Mouse (Mus musculus) frontal cortex, adult (tissue): Measurements from ENCODE around the gene Tns2.

Experiments used
- ATAC-seq: cut with Nextera tagmentation; 2 replicates; pipeline ENCODE4 v1.9.2; 2017; ENCODE audit warnings: mild to moderate bottlenecking, moderate library complexity, mixed read lengths; ENCODE audit not compliant: low TSS enrichment

The Tns2 gene

DNA sequence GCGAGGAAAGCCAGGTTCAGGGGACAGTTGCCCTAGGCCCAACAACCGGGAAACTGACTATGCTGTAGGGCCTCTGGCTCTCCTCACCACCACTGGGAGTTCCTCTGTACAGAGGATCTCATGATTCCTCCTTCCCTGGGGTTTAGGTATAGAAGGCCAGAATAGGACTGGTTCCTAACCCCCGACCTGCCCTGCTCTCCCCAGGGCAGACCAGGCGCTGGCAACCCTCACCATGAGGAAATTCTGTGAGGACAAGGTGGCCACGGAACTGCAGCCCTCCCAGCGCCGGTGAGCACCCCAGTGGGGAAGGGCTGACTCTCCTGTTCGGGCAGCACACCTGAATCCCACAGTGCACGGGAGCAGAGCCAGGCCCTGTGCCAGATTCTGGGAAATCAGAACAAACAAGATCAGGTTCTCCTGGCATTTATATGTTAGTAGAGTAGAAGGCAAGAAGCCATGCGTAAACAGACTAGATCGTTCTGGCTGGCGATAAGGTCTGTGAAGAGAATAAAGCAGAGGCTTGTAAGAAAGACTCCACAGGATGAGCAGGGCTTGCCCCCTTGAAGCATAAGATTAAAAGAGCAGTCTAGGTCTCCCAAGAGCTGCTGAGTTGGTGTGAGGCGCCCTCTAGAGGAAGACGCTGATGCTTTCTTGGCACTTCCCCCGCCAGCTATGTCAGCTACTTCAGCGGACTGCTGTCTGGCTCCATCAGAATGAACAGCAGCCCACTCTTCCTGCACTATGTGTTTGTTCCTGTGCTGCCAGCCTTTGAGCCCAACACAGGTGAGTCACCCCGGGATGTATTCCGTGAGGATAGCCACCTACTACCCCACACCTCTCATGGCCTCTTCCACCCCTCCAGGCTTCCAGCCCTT is 8.7 kb downstream of the Tns2 start:
- peak; percentile 50 for ATAC-seq

DNA sequence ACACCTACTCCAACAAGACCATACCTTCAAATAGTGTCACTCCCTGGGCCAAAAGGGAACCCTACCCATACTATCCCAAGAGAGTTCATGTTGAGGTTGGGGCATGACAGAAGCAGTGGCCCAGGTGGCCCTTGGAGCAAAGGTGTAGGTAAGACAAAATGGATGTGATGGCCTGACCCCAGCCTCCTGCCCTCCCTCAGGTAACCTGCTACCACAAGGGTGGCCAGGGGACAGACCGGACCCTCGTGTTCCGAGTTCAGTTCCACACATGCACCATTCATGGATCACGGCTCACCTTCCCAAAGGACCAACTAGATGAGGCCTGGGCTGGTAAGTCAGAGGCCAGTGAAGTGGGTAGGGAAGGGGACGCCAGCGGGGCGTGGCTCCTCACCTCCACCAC is 10.1 kb downstream of the Tns2 start:
- no peak for ATAC-seq

DNA sequence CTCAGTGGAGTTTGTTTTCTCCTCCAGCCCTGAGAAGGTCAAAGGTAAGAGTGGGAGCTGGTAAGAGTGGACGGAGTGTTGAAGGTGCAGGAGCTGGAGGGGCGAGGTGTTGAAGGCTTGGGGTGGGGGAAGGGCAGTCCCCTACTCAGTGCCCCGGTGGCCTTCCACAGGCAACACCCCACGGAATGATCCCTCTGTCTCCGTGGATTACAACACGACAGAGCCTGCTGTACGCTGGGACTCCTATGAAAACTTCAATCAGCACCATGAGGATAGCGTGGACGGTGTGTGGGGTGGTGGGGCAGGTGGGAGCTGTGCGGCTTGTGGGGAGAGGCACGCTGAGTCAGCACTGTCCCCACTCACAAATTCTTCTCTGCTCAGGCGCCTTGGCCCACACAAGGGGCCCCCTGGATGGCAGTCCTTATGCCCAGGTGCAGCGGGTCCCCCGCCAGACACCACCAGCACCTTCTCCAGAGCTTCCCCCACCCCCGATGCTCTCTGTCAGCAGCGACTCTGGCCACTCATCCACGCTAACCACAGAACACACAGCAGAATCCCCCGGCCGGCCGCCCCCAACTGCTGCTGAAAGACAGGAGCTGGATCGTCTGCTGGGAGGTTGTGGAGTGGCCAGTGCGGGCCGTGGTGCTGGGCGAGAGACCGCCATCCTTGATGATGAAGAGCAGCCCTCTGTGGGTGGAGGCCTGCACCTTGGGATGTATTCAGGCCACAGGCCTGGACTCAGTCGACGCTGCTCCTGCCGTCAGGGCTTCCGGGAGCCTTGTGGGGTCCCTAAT is 10.7 kb downstream of the Tns2 start:
- no peak for ATAC-seq

DNA sequence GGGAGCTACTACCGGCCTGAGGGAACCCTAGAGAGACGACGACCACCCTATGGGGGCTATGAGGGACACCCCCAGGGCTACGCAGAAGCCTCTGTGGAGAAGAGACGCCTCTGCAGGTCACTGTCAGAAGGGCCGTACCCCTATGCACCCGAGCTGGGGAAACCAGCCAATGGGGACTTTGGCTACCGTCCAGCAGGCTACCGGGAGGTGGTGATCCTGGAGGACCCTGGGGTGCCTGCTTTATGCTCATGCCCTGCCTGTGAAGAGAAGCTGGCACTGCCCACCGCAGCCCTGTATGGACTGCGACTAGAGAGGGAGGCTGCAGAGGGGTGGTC is 11.2 kb downstream of the Tns2 start:
- no peak for ATAC-seq

DNA sequence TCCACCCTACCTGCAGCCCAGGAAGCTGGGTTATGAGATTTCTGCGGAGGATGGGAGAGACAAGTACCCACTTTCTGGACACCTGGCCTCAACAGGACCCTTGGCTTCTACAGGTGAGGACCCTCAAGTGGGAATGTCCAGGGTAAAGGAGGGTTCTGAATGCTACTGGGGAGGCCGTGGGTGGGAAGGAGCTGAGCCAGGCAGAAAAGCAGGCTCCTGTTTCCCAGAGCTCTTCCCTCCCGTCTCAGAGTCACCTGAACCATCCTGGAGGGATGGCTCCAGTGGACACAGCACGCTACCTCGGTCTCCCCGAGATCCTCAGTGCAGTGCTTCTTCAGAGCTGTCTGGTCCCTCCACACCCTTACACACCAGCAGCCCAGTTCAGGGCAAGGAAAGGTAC is 12.0 kb downstream of the Tns2 start:
- no peak for ATAC-seq

DNA sequence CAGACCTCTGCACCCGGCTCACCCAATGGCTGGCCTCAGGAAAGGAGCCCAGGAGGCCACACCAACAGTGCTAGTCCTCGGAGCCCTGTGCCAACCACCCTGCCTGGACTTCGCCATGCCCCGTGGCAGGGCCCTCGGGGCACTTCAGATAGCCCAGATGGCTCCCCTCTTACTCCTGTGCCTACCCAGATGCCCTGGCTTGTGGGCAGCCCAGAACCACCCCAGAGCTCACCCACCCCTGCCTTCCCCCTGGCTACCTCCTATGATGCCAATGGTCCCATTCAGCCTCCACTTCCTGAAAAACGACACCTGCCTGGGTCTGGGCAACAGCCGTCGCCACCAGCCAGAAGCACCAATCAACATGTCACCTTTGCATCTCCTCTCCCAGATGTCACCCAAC is 12.6 kb downstream of the Tns2 start:
- ATAC-seq, result no peak

DNA sequence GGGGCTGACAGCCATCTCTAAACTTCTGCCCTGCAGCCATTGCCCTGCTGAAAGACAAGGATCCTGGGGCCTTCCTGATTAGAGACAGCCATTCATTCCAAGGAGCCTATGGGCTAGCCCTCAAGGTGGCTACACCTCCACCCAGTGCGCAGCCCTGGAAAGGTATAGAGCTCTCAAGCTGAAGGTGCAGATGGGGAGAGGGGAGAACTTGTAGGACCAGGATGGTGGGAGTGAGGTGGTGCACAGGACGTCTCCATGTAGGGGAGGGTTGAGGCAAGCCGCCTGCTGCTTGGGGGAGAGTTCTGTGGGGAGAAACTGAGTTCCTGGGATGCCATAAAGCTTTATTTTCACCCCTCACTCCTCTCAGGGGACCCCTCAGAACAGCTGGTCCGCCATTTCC is 13.5 kb downstream of the Tns2 start:
- no peak for ATAC-seq

DNA sequence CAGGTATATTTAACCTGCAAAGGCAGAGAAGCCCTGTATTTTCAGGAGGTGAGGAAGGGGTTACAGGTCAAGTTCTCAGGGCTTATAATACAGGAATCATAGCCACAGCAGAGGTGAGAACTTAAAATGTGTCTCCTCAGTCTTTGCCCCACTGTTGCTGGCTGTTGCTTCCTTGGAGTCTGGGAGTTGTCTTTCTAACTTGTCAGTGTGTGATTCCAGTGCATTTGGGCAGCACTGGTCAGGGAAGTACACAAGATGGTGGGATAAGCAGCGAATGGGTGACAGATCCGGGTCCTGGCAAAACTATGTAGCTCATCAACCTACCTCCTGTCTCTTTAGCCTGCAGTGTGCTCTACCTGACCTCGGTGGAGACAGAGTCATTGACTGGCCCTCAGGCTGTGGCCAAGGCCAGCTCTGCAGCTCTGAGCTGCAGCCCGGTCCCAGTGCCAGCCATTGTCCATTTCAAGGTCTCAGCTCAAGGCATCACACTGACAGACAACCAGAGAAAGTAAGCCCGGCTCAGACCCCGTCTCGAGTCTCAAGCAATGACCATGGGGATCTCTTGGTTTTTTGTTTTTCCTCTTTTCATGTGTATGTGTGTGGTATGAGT is 14.5 kb downstream of the Tns2 start:
- ATAC-seq, result no peak

DNA sequence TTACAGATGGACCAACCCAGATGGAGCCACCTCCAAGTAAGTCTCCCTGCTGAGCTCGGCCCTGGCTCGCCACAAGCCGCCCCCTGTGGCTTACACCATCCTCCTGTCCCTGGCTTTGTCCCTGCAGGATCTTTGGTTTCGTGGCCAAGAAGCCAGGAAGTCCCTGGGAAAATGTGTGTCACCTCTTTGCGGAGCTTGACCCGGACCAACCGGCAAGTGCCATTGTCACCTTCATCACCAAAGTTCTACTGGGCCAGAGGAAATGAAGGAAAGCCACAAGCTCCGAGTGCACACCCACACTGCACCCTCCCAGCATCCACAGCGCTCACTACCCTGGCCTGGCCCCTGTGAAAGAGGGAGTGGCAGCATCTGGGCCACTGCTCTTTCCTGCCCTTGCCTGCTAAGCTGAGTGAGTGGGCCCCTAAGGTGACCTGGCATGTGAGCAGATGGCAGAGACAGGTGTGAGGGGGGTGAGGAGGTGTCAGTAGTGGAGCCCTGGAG is 15.6 kb downstream of the Tns2 start:
- no peak for ATAC-seq

DNA sequence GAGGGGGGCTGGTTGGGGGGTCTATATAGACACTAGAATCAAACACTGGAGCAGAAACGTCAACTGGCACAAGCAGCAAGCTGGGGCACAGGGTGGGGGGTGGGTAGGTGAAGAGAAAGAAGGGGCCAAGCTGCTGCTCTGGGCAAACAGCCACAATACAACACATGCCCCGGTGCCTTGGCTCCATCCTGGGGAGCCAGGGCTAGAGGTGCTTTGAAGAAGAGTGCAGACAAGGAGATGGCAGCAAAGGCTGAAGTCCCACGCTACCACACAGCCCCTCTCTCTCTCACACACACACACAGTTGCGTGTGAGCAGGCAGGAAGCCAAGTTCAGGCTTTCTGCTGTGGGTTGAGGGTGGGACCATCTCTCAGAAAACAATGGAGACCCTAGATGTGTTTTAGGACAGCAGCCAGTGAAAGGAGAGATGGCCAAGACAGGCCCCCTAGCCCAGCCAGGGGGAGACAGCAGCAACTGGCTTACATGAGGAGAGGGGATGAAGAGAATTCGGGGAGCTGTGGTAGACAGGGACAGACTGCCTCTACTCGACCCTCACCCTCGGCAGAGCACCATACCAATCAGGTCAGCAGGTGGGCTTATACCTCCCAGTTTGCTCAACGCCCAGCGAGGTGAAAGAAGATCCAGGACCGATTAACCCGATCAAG is 16.7 kb downstream of the Tns2 start:
- ATAC-seq, result no peak

DNA sequence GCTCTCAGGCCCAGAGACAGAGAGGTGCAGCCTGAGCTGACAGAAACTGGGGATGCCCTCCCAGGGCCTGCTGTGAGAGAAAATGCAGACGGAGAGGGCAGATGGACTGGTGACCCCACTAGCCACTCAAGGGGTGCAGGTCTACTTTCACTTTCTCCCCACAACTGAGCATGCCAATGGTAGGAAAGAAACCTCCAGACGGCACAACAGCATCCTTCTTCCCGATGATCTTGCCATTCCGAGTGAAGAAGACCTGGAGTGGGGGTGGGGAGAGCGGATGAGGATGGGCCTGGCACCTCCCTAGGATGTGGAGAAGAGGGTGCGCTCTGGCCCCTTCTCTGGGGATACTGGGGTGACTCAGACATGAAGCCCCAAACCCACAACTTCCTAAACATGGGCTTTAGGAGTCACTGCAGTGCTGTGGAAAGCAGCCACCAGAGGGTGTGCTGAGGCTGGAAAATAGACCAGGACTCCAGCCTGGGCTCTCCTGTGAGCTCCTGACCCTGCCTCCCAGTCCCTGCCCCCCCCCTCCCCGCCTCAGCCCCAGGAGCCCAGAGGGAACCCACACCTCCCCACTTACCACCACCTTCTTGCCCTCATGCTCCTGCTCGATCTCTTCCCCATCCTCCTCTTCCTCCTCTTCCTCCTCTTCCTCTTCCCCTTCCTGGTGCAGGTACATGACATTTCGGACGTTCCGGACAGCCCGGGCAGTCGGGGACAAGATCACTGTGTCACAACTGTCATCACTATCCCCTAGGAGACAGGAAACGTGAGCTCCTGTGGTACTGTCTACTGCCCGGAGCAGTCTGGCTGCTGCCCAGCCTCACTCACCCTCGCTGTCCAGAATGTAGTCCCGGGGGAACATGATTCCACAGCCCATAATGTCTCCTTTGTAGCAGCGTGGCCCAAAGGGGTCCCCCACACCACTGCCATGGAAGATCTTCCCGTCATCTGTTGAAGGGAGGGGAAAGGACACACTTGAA is 17.5 kb downstream of the Tns2 start:
- ATAC-seq, result no peak

DNA sequence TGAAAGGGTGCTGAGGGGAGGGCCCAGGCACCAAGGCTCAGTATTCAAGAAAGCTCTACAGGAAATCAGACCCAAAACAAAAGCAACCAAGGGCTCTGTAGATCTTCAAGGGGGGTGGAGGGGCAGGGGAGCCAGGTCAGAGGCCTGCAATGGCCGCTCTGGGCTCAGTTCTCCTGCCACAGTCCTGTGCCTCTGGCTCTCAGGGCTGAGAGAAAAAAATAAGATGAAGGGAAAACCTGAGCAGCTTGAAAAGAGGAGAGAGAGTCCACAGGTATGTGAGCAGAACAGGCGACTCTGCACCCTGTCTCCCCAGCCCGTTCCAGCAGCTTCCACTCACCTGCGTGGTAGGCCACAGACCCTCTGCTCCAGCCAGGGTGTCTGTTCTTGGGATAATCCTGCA is 18.4 kb downstream of the Tns2 start:
- ATAC-seq, result no peak

DNA sequence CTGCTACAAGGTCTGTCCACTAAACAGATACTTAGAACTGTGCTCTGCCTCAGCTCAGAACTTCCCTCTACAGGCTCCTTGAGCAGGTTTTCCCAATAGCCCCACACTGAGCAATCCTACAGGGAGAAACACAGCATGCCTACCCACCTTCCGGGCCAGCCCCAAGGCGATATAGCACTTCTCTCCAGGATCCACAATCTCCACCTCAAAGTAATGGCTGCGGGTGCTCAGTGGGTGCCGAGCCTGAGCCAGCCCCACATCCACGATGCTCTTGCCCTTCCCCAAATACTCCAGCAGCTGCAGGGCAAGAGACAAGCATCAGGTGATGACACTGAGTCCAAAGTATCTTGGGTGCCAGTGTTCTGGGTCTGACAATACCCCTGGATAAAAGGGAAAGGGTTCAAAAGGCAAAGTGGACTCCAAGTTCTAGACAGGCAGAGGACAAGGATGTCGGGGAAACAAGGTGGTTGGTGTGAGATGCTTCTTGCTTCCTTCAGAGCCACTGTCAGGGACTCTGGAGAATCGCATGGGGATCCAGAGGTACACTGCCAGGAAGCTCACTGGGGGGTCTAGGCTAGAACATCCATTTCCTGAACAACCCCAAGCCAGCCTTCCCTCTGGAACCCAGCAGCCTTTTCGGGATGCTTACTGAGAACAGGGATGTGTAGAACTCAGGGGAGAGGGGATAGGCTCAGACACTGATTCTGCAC is 19.1 kb downstream of the Tns2 start:
- no peak for ATAC-seq

DNA sequence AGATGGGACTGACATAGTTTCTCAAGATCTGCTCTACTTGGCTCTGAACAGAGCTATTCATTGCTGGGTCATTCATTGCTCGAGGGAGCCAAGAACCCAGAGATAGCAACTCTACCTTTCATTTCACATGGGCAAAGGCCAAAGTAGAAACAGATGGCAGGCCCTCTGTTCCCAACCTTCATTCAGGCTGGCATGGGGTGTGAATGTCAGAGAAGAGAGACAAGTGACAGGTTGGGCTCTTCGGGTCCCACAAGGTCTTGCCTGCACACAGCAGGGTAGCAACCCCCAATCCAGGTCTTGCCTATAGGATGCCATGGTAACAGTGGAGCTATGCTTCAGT is 19.6 kb downstream of the Tns2 start:
- no peak for ATAC-seq

DNA sequence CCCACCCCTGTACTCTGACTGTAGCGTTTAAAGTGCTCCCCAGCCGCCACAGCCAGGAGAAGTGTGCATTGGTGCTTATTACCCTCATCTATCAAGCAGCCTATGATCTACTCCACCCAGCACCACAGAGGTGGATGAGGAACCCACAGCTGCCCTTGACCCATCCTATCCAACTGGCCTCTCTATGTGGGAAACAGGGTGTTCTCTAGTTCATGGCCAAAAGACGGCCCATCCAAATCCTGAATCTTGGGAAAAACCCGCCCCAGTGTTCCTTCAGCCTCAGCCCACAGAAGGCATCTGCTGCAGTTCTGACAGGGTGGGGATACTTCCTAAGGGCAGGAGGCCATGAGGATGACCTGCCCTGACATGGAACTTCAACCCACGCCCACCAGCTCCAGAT is 20.3 kb downstream of the Tns2 start:
- no peak for ATAC-seq

DNA sequence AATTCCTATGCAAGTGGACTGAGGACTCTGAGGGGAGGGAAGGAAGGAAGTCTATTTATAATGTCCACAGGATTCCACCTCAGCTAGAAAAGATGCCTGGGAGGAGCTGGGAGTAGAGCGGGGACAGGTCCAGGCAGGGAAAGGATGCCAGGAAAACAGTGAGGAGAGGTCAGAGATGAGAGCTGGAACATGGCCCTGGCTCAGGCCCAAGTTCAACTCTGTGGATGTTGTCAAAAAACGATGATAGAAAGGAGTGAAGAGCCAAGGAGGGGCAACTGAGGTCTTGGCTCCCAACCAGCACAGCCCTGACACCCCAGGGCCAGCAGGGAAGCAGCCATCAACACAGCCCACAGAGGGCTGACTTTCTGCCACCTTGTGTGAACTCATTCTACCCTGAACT is 26.1 kb downstream of the Tns2 start:
- ATAC-seq, result no peak

DNA sequence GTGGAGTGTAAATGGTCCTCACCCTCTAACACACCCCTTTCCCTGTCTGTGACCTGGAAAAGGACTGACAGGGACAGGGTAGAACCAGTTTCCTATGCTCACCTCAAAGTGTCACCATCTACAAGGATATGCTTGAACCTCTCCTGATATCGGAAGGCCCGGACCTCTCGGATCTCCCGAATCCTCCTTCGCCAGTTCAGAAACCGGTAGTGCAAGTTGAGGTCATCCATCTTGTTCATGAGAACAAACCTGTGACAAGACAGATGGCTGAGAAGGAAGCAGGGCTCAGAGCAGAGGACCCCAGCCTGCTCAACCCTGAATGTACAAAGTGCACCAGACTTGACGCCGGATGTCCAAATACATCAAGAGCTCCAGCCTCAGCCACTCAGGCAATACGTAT is 33.1 kb downstream of the Tns2 start:
- ATAC-seq, result no peak

DNA sequence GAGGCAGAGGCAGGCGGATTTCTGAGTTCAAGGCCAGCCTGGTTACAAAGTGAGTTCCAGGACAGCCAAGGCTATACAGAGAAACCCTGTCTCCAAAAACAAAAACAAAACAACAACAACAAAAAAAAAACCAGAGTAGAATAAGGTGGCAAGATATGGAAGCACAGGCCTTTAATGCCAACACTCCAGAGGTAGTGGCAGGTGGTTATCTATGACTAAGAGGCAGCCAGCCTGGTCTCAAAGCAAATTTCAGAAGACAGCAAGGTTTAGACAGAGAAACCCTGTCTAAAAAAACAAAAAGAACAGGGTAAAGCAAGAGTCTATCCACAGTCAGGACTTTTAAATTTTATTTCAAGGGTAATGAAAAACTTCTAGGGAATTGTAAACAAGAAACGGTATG is 34.5 kb downstream of the Tns2 start:
- no peak for ATAC-seq

DNA sequence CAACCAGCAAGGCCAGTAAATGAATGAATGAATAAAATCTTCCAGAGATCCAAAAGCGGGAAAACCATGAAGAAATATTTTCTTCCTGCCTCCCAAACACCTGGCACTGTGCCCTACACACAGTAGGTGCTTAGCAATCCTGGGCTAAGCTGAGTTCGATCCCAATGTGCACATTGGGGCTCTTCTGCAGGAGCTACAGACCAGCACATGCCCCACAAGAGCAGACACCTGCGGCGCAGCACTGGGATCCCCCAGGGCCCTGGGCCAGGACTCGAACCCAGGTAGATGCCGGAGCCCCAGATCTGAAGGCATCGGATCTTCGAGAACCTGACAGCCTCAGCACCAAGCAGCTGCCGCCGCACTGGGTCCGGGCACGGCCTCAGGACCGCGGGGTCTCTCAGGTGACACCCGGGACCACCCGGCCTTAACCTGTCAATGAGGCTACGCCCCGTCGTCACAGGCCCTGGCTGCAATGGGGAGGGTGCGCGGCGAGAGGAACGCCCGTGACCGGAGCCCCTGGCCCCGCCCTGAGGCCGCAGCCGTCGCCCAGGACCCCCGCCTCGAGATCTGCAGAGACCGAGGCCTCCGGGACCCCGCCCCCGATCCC is 35.4 kb downstream of the Tns2 start:
- peak; percentile 39 for ATAC-seq

DNA sequence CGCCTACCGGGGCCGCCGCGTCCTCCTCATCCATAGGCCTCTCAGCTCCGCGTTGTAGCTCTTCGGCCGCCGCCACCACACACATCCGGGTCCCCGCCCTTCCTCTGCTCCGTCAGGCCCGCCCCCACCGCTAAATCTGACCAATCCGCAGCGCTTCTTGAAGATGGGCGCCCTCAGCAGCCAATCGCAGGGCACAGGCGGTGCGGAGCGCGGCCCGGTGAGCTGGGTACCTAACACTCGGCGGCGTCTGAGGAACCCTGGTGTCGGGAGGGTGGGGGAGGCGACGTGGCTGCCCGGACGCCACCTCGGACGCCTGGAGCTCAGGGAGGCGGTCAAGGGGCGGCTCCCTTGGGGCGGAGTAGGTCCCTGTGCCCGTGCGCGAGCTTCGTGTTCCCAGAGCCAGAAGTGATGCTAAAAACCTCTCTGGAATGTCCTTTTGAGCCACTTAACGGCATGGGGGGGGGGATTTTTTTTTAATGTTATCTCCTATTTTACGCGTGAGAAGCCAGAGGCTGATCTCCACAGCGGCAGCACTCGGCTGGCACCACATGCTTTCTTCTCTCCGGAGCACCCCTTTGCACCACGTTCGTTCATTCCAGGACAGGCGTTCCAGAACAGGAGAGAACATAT is 36.0 kb downstream of the Tns2 start, which contains the start of gene Spryd3:
Gene Spryd3 (minus strand): TSS at position 106 of the 630 bp plus-strand sequence.
- peak; percentile 99 for ATAC-seq
